ENCODE assay signal across 9 mouse cellular contexts in genomic region chr5:64876086-64876830, GRCm38 (mm10). TPM values are rescaled to one million over a fixed set of nuclear protein-coding genes. Genes with fewer than 3 reads are reported as not detected.
A peak's percentile ranks its signal among the peaks of the same experiment; 100 is the strongest.
DNase-seq lines count a peak whose midpoint lies in the region; ATAC-seq and TF ChIP-seq lines count a peak whose summit lies in the region.
"Had no signal": no experiment of that assay in that cellular context is flagged by ENCODE, and none has a peak within 500 bp of the region (broad histone marks: within the 10 kb centered on the region; RNA-seq: fewer than 3 reads in every experiment).

No protein-coding gene starts in this region.

- H3K9ac ChIP-seq in lung, embryonic 14.5 days: no peak overlapping the region
- H3K9ac ChIP-seq in embryonic facial prominence, embryonic 12.5 days: 0 out of 2 replicates have a peak overlapping the region, but pooled peaks have one; percentile 33
- H3K9ac ChIP-seq in forebrain, embryonic 16.5 days (replicated peaks; ENCODE audit: low read depth, low read length): no peak overlapping the region

- H3K27me3 ChIP-seq in lung, embryonic 14.5 days (ENCODE audit: insufficient read depth, low read length): no peaks in the 10 kb centered on the region
- no peaks in the 10 kb centered on the region for H3K27me3 ChIP-seq in embryonic facial prominence, embryonic 12.5 days
- no peaks in the 10 kb centered on the region for H3K27me3 ChIP-seq in forebrain, embryonic 16.5 days (replicated peaks; ENCODE audit: control insufficient read depth, insufficient read depth, low read length)
- no peaks in the 10 kb centered on the region for H3K27me3 ChIP-seq in myocyte (ENCODE audit: control insufficient read depth, insufficient read depth, insufficient read length)

- no peak overlapping the region for H3ac ChIP-seq in myocyte (ENCODE audit: control insufficient read depth, insufficient read length)

- ATAC-seq in lung, embryonic 14.5 days (ENCODE audit: insufficient read depth): 0 out of 2 replicates have a peak, but pooled peaks have one; percentile 18
- no peak for ATAC-seq in embryonic facial prominence, embryonic 12.5 days (ENCODE audit: insufficient number of reproducible peaks, insufficient read depth, low FRiP score, low TSS enrichment)
- no peak for ATAC-seq in forebrain, embryonic 16.5 days

- 62% methylated on average over 12 of the region's 12 CpGs for WGBS in lung, embryonic 14.5 days
- WGBS in lung, adult 2 months: 72% methylated on average over 12 of the region's 12 CpGs
- WGBS in embryonic facial prominence, embryonic 12.5 days: 69% methylated on average over 12 of the region's 12 CpGs
- 73% methylated on average over 12 of the region's 12 CpGs for WGBS in forebrain, embryonic 16.5 days

- TF ChIP-seq CTCF in lung, embryonic 14.5 days (IDR thresholded peaks at IDR 0.05; ENCODE audit: low read depth): no peak
- no peak for TF ChIP-seq CTCF in lung, adult 2 months (IDR thresholded peaks at IDR 0.05; ENCODE audit: insufficient read depth, low read length)

- TF ChIP-seq POLR2A in lung, adult 2 months (IDR thresholded peaks at IDR 0.05; ENCODE audit: borderline replicate concordance, extremely low read depth, low read depth, low read length): no peak
- no peak for TF ChIP-seq POLR2A in myocyte (IDR thresholded peaks at IDR 0.05; ENCODE audit: insufficient read length, low read depth)

- no peaks in the 10 kb centered on the region for H3K79me2 ChIP-seq in myocyte (ENCODE audit: control insufficient read depth, insufficient read depth)

- H3K36me3 ChIP-seq in lung, embryonic 14.5 days (ENCODE audit: insufficient read depth): no peaks in the 10 kb centered on the region
- H3K36me3 ChIP-seq in embryonic facial prominence, embryonic 12.5 days: no peaks in the 10 kb centered on the region
- no peaks in the 10 kb centered on the region for H3K36me3 ChIP-seq in forebrain, embryonic 16.5 days (ENCODE audit: control insufficient read depth, insufficient read depth)
- no peaks in the 10 kb centered on the region for H3K36me3 ChIP-seq in myocyte (ENCODE audit: control insufficient read depth, insufficient read depth)

- no peak overlapping the region for H3K4me3 ChIP-seq in lung, embryonic 14.5 days (ENCODE audit: low read depth, low read length)
- no peak overlapping the region for H3K4me3 ChIP-seq in lung, adult 2 months (replicated peaks; ENCODE audit: extremely low read depth, low read depth, low read length)
- H3K4me3 ChIP-seq in embryonic facial prominence, embryonic 12.5 days: no peak overlapping the region
- no peak overlapping the region for H3K4me3 ChIP-seq in forebrain, embryonic 16.5 days (replicated peaks; ENCODE audit: low read length)
- no peak overlapping the region for H3K4me3 ChIP-seq in myocyte
- H3K4me3 ChIP-seq: layer of hippocampus, adult 2 months had no signal

- H3K9me3 ChIP-seq in lung, embryonic 14.5 days (ENCODE audit: low read depth, low read length): peaks cover 3% of the 10 kb centered on the region; the same call in 1 of the 2 replicates
- H3K9me3 ChIP-seq in embryonic facial prominence, embryonic 12.5 days: no peaks in the 10 kb centered on the region
- H3K9me3 ChIP-seq in forebrain, embryonic 16.5 days (ENCODE audit: control insufficient read depth, low read length): no peaks in the 10 kb centered on the region; the same call in 1 of the 2 replicates

- peak; percentile 84 for DNase-seq in lung, embryonic 14.5 days
- DNase-seq in lung, adult 2 months: no peak
- no peak for DNase-seq in ovary, postnatal 10 days (ENCODE audit: low spot score)
- DNase-seq in c-Kit-positive CD71-positive TER-119-positive erythroid progenitor cells, embryonic 14.5 days (ENCODE audit: low spot score): no peak
- DNase-seq: lung, adult 18-20 months had no signal

- peaks cover 26% of the 10 kb centered on the region for H3K4me1 ChIP-seq in lung, embryonic 14.5 days (ENCODE audit: insufficient read depth)
- H3K4me1 ChIP-seq in lung, adult 2 months (ENCODE audit: control insufficient read depth, insufficient read depth, low read length): no peaks in the 10 kb centered on the region; the same call in 1 of the 2 replicates
- peaks cover 37% of the 10 kb centered on the region for H3K4me1 ChIP-seq in embryonic facial prominence, embryonic 12.5 days
- H3K4me1 ChIP-seq in forebrain, embryonic 16.5 days (replicated peaks; ENCODE audit: control insufficient read depth, insufficient read depth, low read length): peaks cover 14% of the 10 kb centered on the region

- peak overlapping the region; percentile 90 for H3K27ac ChIP-seq in lung, embryonic 14.5 days (ENCODE audit: low read depth)
- H3K27ac ChIP-seq in embryonic facial prominence, embryonic 12.5 days: peak overlapping the region; percentile 86
- peak overlapping the region; percentile 58 for H3K27ac ChIP-seq in forebrain, embryonic 16.5 days (ENCODE audit: low read length)

- H3K4me2 ChIP-seq in lung, embryonic 14.5 days: no peak overlapping the region
- H3K4me2 ChIP-seq in embryonic facial prominence, embryonic 12.5 days (replicated peaks): no peak overlapping the region
- H3K4me2 ChIP-seq in forebrain, embryonic 16.5 days (ENCODE audit: low read length): no peak overlapping the region
- peak overlapping the region; percentile 49 for H3K4me2 ChIP-seq in myocyte (ENCODE audit: low read depth)

TF ChIP-seq in myocyte, 11 proteins besides CTCF, POLR2A, EP300 and RAD21:
- no peak for TF ChIP-seq TCF12 (IDR thresholded peaks at IDR 0.05; ENCODE audit: insufficient read depth, poor library complexity, severe bottlenecking)
- peak in 1 of 3 experiments; percentile 18 for TF ChIP-seq MYOG (IDR thresholded peaks at IDR 0.05; ENCODE audit: control insufficient read depth in 1 of 3, insufficient read depth in 1 of 3, insufficient read length in 2 of 3, low read depth in 2 of 3)
- no peak for TF ChIP-seq MYOD1 (IDR thresholded peaks at IDR 0.05; ENCODE audit: control insufficient read depth in 1 of 3, insufficient read length in 2 of 3, low read depth in 2 of 3)

RNA-seq across cellular contexts. Expression of gene Tlr1, which starts 57.1 kb away (rescaled TPM):
- polyA plus RNA-seq in lung, embryonic 14.5 days (2014; fragmentation: Nextera tagmentation; extraction: Ambion mirVana): 0.51 and 0.70 TPM in 2 replicates
- 1.9 and 2.6 TPM in 2 replicates for polyA plus RNA-seq in lung, adult 2 months (2012; rRNA removed)
- 0.29 and 0.59 TPM in 2 replicates for polyA plus RNA-seq in embryonic facial prominence, embryonic 12.5 days (2016; fragmentation: Nextera tagmentation; extraction: Ambion mirVana)
- 0.22 and 0.47 TPM in 2 replicates for polyA plus RNA-seq in forebrain, embryonic 16.5 days (2015; fragmentation: Nextera tagmentation; extraction: Ambion mirVana)
- polyA plus RNA-seq in myocyte (2012; fragmentation: generic; extraction: Trizol): 0.02 TPM
